Comparison of ENCODE assay signal across 8 mouse cellular contexts in the genomic region with DNA sequence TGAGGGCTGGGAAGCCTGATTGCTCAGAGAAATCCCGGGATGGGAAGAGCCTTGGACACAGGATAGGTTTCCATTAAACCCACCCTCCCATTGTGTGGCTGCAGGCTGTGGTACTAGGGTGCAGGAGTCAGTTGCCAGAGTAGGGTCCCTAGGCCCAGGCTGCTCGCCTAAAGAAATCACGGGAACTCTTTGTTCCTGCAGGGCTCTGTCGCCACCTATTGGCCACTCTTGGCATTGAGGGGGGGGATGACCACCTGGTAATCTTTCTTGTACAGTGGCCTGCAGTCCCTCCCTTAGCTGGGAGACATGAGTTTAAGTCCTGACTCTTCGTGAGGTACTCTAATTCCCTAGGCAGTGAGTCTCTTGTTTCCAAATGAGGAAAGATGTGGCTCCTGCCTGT.
DNase-seq lines count a peak whose midpoint lies in the region; ATAC-seq lines count a peak whose summit lies in the region.

No protein-coding gene starts in this region.

- no peak overlapping the region for H3K4me2 ChIP-seq in heart, embryonic 11.5 days
- no peak overlapping the region for H3K4me2 ChIP-seq in midbrain, embryonic 12.5 days (replicated peaks)
- no peak overlapping the region for H3K4me2 ChIP-seq in stomach, embryonic 16.5 days (ENCODE audit: low read depth, low read length)

- H3K36me3 ChIP-seq in heart, embryonic 11.5 days (ENCODE audit: control insufficient read depth, insufficient read depth, low read length), result 0 out of 2 replicates have a peak, but pooled peaks cover 2% of the 10 kb centered on the region
- H3K36me3 ChIP-seq in midbrain, embryonic 12.5 days, result no peaks in the 10 kb centered on the region
- no peaks in the 10 kb centered on the region for H3K36me3 ChIP-seq in stomach, embryonic 16.5 days (ENCODE audit: control insufficient read depth, insufficient read depth, low read length)

- no peak overlapping the region for H3K27ac ChIP-seq in heart, embryonic 11.5 days (ENCODE audit: low read depth, low read length)
- H3K27ac ChIP-seq in midbrain, embryonic 12.5 days (replicated peaks), result no peak overlapping the region
- H3K27ac ChIP-seq in stomach, embryonic 16.5 days (ENCODE audit: low read length), result no peak overlapping the region

- intact Hi-C loops in heart, postnatal 10 days (cut with DNase I), result loop anchor here (5.0 to 10.0 kb wide), 3 partner anchors 238 to 851 kb away; no protein-coding TSS in a partner anchor

- H3K9me3 ChIP-seq in heart, embryonic 11.5 days (replicated peaks; ENCODE audit: control insufficient read depth, low read length), result no peaks in the 10 kb centered on the region
- H3K9me3 ChIP-seq in midbrain, embryonic 12.5 days, result no peaks in the 10 kb centered on the region
- no peaks in the 10 kb centered on the region for H3K9me3 ChIP-seq in stomach, embryonic 16.5 days (replicated peaks; ENCODE audit: control insufficient read depth, low read length)

- H3K27me3 ChIP-seq in heart, embryonic 11.5 days (ENCODE audit: control insufficient read depth, insufficient read depth, low read length), result no peaks in the 10 kb centered on the region
- H3K27me3 ChIP-seq in midbrain, embryonic 12.5 days, result peaks cover 27% of the 10 kb centered on the region
- no peaks in the 10 kb centered on the region for H3K27me3 ChIP-seq in stomach, embryonic 16.5 days (ENCODE audit: control insufficient read depth, insufficient read depth, low read length)

- DNase-seq in heart, adult 11 months, result peak; percentile 91
- DNase-seq in adipocyte (ENCODE audit: low spot score), result peak; percentile 68
- peak; percentile 54 for DNase-seq in embryo, embryonic 11.5 days (ENCODE audit: low read depth, low spot score)
- peak; percentile 34 to 69 for DNase-seq in heart, postnatal 10 days
- DNase-seq in kidney, postnatal 25 days, result peak; percentile 52 to 71

- no peak overlapping the region for H3K4me3 ChIP-seq in heart, embryonic 11.5 days (ENCODE audit: low read depth, low read length)
- no peak overlapping the region for H3K4me3 ChIP-seq in midbrain, embryonic 12.5 days
- no peak overlapping the region for H3K4me3 ChIP-seq in stomach, embryonic 16.5 days (replicated peaks; ENCODE audit: low read length)

- no peak overlapping the region for H3K9ac ChIP-seq in heart, embryonic 11.5 days (ENCODE audit: low read depth, low read length)
- no peak overlapping the region for H3K9ac ChIP-seq in midbrain, embryonic 12.5 days (replicated peaks)
- no peak overlapping the region for H3K9ac ChIP-seq in stomach, embryonic 16.5 days (ENCODE audit: low read length)

- no peak for ATAC-seq in heart, embryonic 11.5 days (replicated peaks; ENCODE audit: insufficient number of reproducible peaks, low FRiP score, low TSS enrichment)
- peak; percentile 65 for ATAC-seq in midbrain, embryonic 12.5 days (ENCODE audit: low FRiP score, low read depth)
- ATAC-seq in stomach, embryonic 16.5 days (ENCODE audit: insufficient read depth, low FRiP score), result peak; percentile 29; the same call in 1 of the 2 replicates

- WGBS in heart, embryonic 11.5 days (ENCODE audit: insufficient replicate concordance), result 12% methylated on average over 5 of the region's 5 CpGs
- 9% methylated on average over 5 of the region's 5 CpGs for WGBS in midbrain, embryonic 12.5 days
- 16% methylated on average over 5 of the region's 5 CpGs for WGBS in stomach, embryonic 16.5 days

- H3K4me1 ChIP-seq in heart, embryonic 11.5 days (ENCODE audit: control insufficient read depth, insufficient read depth, low read length), result no peaks in the 10 kb centered on the region
- H3K4me1 ChIP-seq in midbrain, embryonic 12.5 days, result no peaks in the 10 kb centered on the region
- H3K4me1 ChIP-seq in stomach, embryonic 16.5 days (ENCODE audit: control insufficient read depth, insufficient read depth, low read length), result no peaks in the 10 kb centered on the region
